ENCODE assay signal across 8 mouse cellular contexts in genomic region chr17:69672530-69672929, GRCm38 (mm10).
DNase-seq lines count a peak whose midpoint lies in the region; ATAC-seq lines count a peak whose summit lies in the region.
"Had no signal": no experiment of that assay in that cellular context is flagged by ENCODE, and none has a peak within 500 bp of the region (broad histone marks: within the 10 kb centered on the region; RNA-seq: fewer than 3 reads in every experiment).

No protein-coding gene starts in this region.

- no peak overlapping the region for H3K4me3 ChIP-seq in midbrain, embryonic 16.5 days (ENCODE audit: low read depth, low read length)
- H3K4me3 ChIP-seq in midbrain, embryonic 13.5 days (replicated peaks), result no peak overlapping the region
- H3K4me3 ChIP-seq: stomach, embryonic 15.5 days had no signal

- H3K27me3 ChIP-seq in midbrain, embryonic 16.5 days (ENCODE audit: control insufficient read depth, insufficient read depth, low read depth, low read length), result no peaks in the 10 kb centered on the region
- H3K27me3 ChIP-seq in midbrain, embryonic 13.5 days, result no peaks in the 10 kb centered on the region
- H3K27me3 ChIP-seq: stomach, embryonic 15.5 days had no signal

- H3K9ac ChIP-seq in midbrain, embryonic 16.5 days (ENCODE audit: low read depth, low read length), result no peak overlapping the region
- no peak overlapping the region for H3K9ac ChIP-seq in midbrain, embryonic 13.5 days (replicated peaks)
- H3K9ac ChIP-seq: stomach, embryonic 15.5 days had no signal

- peak; percentile 95 to 96 for DNase-seq in cerebellum, adult 18-20 months
- DNase-seq in gastrocnemius, postnatal 14 days, result peak; percentile 84
- DNase-seq in left cerebral cortex, adult 8-10 months (ENCODE audit: low spot score in 2 of 2), result peak; percentile 20 to 46
- DNase-seq in testis, postnatal 14 days (ENCODE audit: low spot score), result peak; percentile 14

- H3K4me2 ChIP-seq in midbrain, embryonic 16.5 days (ENCODE audit: low read length), result no peak overlapping the region
- H3K4me2 ChIP-seq in midbrain, embryonic 13.5 days (replicated peaks), result no peak overlapping the region
- H3K4me2 ChIP-seq: stomach, embryonic 15.5 days had no signal

- no peak overlapping the region for H3K27ac ChIP-seq in midbrain, embryonic 16.5 days (ENCODE audit: low read length)
- H3K27ac ChIP-seq in midbrain, embryonic 13.5 days, result no peak overlapping the region
- H3K27ac ChIP-seq: stomach, embryonic 15.5 days had no signal

- intact Hi-C loops in gastrocnemius, postnatal 14 days (cut with DNase I; ENCODE audit: low total_unique reads), result no loop called here

- H3K4me1 ChIP-seq in midbrain, embryonic 16.5 days (ENCODE audit: control insufficient read depth, insufficient read depth, low read length), result no peaks in the 10 kb centered on the region
- H3K4me1 ChIP-seq in midbrain, embryonic 13.5 days (replicated peaks), result no peaks in the 10 kb centered on the region
- H3K4me1 ChIP-seq: stomach, embryonic 15.5 days had no signal

- WGBS in midbrain, embryonic 16.5 days, result 84% methylated on average over 3 of the region's 3 CpGs
- 90% methylated on average over 3 of the region's 3 CpGs for WGBS in midbrain, embryonic 13.5 days

- peak; percentile 88 for ATAC-seq in midbrain, embryonic 16.5 days
- ATAC-seq in midbrain, embryonic 13.5 days, result no peak
- ATAC-seq in inflammation-experienced regulatory T-cells, adult 6 months, result no peak

- no peaks in the 10 kb centered on the region for H3K9me3 ChIP-seq in midbrain, embryonic 16.5 days (replicated peaks; ENCODE audit: control insufficient read depth, low read length, poor library complexity, severe bottlenecking)
- no peaks in the 10 kb centered on the region for H3K9me3 ChIP-seq in midbrain, embryonic 13.5 days
- H3K9me3 ChIP-seq: stomach, embryonic 15.5 days had no signal

- H3K36me3 ChIP-seq in midbrain, embryonic 16.5 days (ENCODE audit: control insufficient read depth, insufficient read depth, low read length), result no peaks in the 10 kb centered on the region
- no peaks in the 10 kb centered on the region for H3K36me3 ChIP-seq in midbrain, embryonic 13.5 days
- H3K36me3 ChIP-seq: stomach, embryonic 15.5 days had no signal

Comparison
In these comparisons a context has a peak if more than half of its experiments do, and no peak if none do; other contexts are left out.
1. DNase-seq: peak in every context shown above with its lines; median percentile 96 in cerebellum, adult 18-20 months; 84 in gastrocnemius, postnatal 14 days; 33 in left cerebral cortex, adult 8-10 months; 14 in testis, postnatal 14 days.